ENCODE assay signal across 8 mouse cellular contexts in the genomic region with DNA sequence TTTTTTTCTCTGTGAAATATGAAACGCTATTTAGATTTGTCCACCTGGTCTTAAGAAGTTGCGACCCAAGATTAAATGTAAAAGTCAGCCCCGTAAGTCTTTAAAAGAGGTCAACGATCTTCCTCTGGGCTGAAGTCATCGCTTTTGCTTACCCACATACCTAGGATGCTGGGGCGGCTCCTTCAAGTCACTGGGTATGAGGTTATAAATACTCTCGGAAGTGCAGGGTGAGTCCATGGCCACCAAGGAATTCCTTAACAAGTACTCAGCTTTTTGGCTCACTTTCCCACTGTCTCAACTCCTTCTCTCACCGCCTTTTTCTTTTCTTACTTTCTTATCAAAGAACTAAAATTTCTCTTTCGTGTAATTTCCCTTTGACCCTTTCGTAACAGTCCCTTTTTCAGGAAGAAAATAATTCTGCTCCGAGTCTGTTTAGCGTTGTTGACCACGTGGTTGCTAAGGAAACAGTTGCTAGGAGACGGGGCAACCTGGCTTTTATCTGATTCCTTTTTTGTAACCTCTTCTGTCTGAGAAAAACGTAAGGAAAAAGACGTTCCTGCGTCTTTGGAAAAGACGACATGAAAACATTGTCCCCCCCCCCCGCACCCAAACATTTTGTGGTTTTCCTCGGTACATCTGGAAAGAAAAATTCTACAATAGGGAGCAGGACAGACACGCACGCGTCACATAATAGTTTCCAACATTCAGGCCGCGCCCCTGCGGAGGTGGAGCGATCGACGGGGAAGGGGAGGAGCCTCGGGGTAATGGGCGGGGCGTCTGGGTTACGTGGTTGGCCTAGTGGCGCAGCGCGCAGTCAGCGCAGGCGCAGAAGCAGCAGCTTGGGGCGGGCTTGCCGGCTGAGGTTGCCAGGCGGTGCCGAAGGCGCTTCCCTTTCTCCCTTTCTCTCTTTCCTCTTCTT. TPM values are rescaled to one million over a fixed set of nuclear protein-coding genes. Genes with fewer than 3 reads are reported as not detected.
DNase-seq lines count a peak whose midpoint lies in the region; ATAC-seq and TF ChIP-seq lines count a peak whose summit lies in the region.

A gene (minus strand): TSS at position 454 of the 919 bp plus-strand sequence.
A gene (plus strand): TSS at position 813 of the 919 bp plus-strand sequence.

- TF ChIP-seq CTCF in lung, postnatal 0 days (IDR thresholded peaks at IDR 0.05) = no peak; the same call in 1 of the 2 replicates

- H3K27ac ChIP-seq in hindbrain, embryonic 10.5 days = peak within 1 kb of the TSS; percentile 91
- H3K27ac ChIP-seq in lung, postnatal 0 days (ENCODE audit: low read length) = peak within 1 kb of the TSS; percentile 71

- no peaks in the 10 kb centered on the region for H3K27me3 ChIP-seq in hindbrain, embryonic 10.5 days (ENCODE audit: insufficient read depth, poor library complexity, severe bottlenecking)
- H3K27me3 ChIP-seq in lung, postnatal 0 days (replicated peaks; ENCODE audit: insufficient read depth, low read length) = no peaks in the 10 kb centered on the region

- peak; percentile 98 for ATAC-seq in frontal cortex, adult (ENCODE audit: low TSS enrichment)
- peak; percentile 99 for ATAC-seq in lung, postnatal 0 days

- TF ChIP-seq EP300 in lung, postnatal 0 days (IDR thresholded peaks at IDR 0.05) = peak; percentile 76

- no peaks in the 10 kb centered on the region for H3K36me3 ChIP-seq in hindbrain, embryonic 10.5 days
- no peaks in the 10 kb centered on the region for H3K36me3 ChIP-seq in lung, postnatal 0 days (ENCODE audit: insufficient read depth, low read length)

- H3K4me1 ChIP-seq in hindbrain, embryonic 10.5 days (replicated peaks) = peaks cover 13% of the 10 kb centered on the region
- 0 out of 2 replicates have a peak, but pooled peaks cover 4% of the 10 kb centered on the region for H3K4me1 ChIP-seq in lung, postnatal 0 days (ENCODE audit: insufficient read depth, low read depth, low read length)

- H3K9ac ChIP-seq in lung, postnatal 0 days (replicated peaks; ENCODE audit: low read depth) = peak within 1 kb of the TSS; percentile 50

- H3K4me2 ChIP-seq in lung, postnatal 0 days (replicated peaks; ENCODE audit: low read depth, low read length) = peak within 1 kb of the TSS; percentile 59

- DNase-seq in MN1 (ENCODE audit: low spot score) = peak; percentile 97
- DNase-seq in cerebellum, adult 9-10 months = peak; percentile 98
- peak; percentile 98 for DNase-seq in hindbrain, embryonic 10.5 days (ENCODE audit: low spot score)
- DNase-seq in layer of hippocampus, adult 9-11 months = peak; percentile 96
- peak; percentile 98 for DNase-seq in lung, postnatal 0 days (ENCODE audit: low spot score)
- peak; percentile 99 for DNase-seq in ovary, postnatal 14 days (ENCODE audit: low spot score)
- DNase-seq in thymus, postnatal 14 days = peak; percentile 99

- no peaks in the 10 kb centered on the region for H3K9me3 ChIP-seq in hindbrain, embryonic 10.5 days
- no peaks in the 10 kb centered on the region for H3K9me3 ChIP-seq in lung, postnatal 0 days (ENCODE audit: low read length)

- H3K4me3 ChIP-seq in hindbrain, embryonic 10.5 days = peak within 1 kb of the TSS; percentile 74
- peak within 1 kb of the TSS; percentile 52 for H3K4me3 ChIP-seq in lung, postnatal 0 days (ENCODE audit: low read depth, low read length)

- 4% methylated on average over 43 of the region's 43 CpGs for WGBS in hindbrain, embryonic 10.5 days
- 2% methylated on average over 43 of the region's 43 CpGs for WGBS in lung, postnatal 0 days

RNA-seq across cellular contexts. Expression of the first gene that starts in this region (rescaled TPM):
- polyA plus RNA-seq in hindbrain, embryonic 10.5 days (2016; fragmentation: Nextera tagmentation; extraction: Ambion mirVana) = 1.6 and 3.0 TPM in 2 replicates
- polyA plus RNA-seq in lung, postnatal 0 days (2015; fragmentation: Nextera tagmentation; extraction: Ambion mirVana) = 10.2 and 12.5 TPM in 2 replicates

RNA-seq across cellular contexts. Expression of the second gene that starts in this region (rescaled TPM):
- polyA plus RNA-seq in hindbrain, embryonic 10.5 days (2016; fragmentation: Nextera tagmentation; extraction: Ambion mirVana) = 15.1 and 15.4 TPM in 2 replicates
- polyA plus RNA-seq in lung, postnatal 0 days (2015; fragmentation: Nextera tagmentation; extraction: Ambion mirVana) = 3.8 and 5.7 TPM in 2 replicates

Comparison
In these comparisons a context has a peak if more than half of its experiments do, and no peak if none do; other contexts are left out.
1. Peak in every context shown above with its lines: DNase-seq, ATAC-seq, H3K4me3 ChIP-seq and H3K27ac ChIP-seq.